Mouse (Mus musculus) limb, embryonic 12.5 days (tissue): ENCODE results near the gene Fgfr2. TPM values are rescaled to one million over a fixed set of nuclear protein-coding genes. Genes with fewer than 3 reads are reported as not detected.

Source experiments
- ATAC-seq: fragments of 200-750 bp; cut with Nextera tagmentation; 2 replicates; pipeline ENCODE4 v1.8.0; 2017; ENCODE audit warnings: low read depth, moderate TSS enrichment; ENCODE audit not compliant: insufficient number of reproducible peaks, insufficient read depth, low FRiP score, low TSS enrichment
- H3K27ac ChIP-seq: fragments of 300-500 bp; sonication (generic); 2 replicates; pipeline ENCODE4 v1.5.1; 2016; ENCODE audit warnings: mild to moderate bottlenecking, moderate library complexity
- H3K27me3 ChIP-seq: fragments of 300-500 bp; sonication (generic); 2 replicates; pipeline ENCODE4 v1.6.1; 2016; ENCODE audit warnings: mild to moderate bottlenecking, moderate library complexity
- H3K36me3 ChIP-seq: fragments of 300-500 bp; sonication (generic); 2 replicates; pipeline ENCODE4 v1.6.1; 2016; ENCODE audit warnings: mild to moderate bottlenecking, moderate library complexity
- H3K4me1 ChIP-seq: fragments of 300-500 bp; sonication (generic); replicated peaks from 2 replicates; pipeline ENCODE4 v1.6.1; 2016
- H3K4me2 ChIP-seq: fragments of 300-500 bp; sonication (generic); 2 replicates; pipeline ENCODE4 v1.6.1; 2016; ENCODE audit warnings: mild to moderate bottlenecking, moderate library complexity
- H3K4me3 ChIP-seq: fragments of 300-500 bp; sonication (generic); replicated peaks from 2 replicates; pipeline ENCODE4 v1.5.1; 2016; ENCODE audit warnings: mild to moderate bottlenecking
- H3K9ac ChIP-seq: fragments of 300-500 bp; sonication (generic); replicated peaks from 2 replicates; pipeline ENCODE4 v1.6.1; 2016; ENCODE audit warnings: mild to moderate bottlenecking, moderate library complexity
- H3K9me3 ChIP-seq: fragments of 300-500 bp; sonication (generic); 2 replicates; pipeline ENCODE4 v1.6.1; 2016; ENCODE audit warnings: mild to moderate bottlenecking, moderate library complexity
- WGBS: fragments of 180-500 bp; shearing (Covaris S2); methylation state at CpG from one replicate; pipeline ENCODE4 v1.1.7; 2016; 5-methylcytosine and 5-hydroxymethylcytosine counted together
- polyA plus RNA-seq: library from polyadenylated mRNA; unstranded; fragments of >200 nt; fragmentation: Nextera tagmentation; extraction: Ambion mirVana; gene quantifications from 2 replicates; pipeline ENCODE4 v1.2.1, GENCODE M21; 2016

The Fgfr2 gene
- polyA plus RNA-seq, 1 experiment from 2014 or later, result 112 TPM

DNA sequence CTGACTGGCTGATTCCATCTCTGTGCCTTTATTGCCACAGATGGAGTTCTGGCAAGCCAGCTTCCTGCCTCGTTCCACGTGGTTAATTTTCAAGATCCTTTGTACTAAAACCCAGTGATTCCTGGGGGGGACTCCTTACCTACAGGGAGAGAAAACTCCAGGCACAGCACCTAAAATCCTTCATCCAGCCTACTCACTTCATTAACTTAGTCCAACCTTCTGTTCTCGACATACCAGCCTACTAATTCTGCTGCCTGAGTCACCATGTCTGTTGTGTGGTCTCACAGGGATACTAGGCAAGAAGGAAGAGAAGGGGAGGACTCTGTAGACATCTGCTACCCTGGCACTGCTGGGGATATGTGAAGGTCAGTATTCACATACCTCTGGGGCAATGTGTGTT lies 1048.6 kb downstream of the Fgfr2 start:
- Histone ChIP-seq H3K4me3 (no peak overlapping the region), H3K9ac (no peak overlapping the region)

DNA sequence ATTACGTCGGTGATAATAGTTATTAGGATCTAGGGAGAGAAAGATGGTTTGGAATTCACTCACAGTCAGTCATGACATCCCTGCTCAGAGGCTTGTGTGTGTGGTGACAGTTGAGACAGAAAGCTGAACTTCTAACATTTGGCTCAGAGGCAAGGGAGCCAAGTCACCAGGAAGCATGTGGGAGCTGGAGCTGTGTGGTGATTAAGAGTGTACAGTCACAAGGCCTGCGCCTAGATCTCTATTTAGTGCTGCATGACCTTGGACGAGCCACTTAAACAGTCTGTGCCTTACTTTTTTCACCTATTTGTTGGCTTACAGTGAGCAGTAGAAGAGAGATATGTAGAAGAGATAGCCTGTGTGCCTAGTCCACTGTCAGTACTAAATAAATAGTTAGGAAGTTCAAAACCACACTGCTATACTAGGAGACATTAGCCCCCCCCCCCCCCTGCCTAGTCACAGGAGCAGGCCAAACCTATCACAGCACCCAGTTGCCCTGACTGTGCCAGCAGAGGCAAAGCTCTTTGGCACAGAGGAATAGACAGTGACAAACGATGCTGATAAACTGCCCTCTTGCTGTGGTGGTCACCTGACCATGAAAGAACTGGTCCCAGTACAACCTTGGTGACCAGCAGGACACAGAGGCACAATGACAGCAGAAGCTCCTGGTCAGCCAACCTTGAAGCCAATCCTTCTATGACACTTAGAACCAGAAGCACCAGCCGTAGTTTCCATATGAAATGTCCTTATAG lies 1052.1 kb downstream of the Fgfr2 start:
- WGBS, result 85% methylated on average over 6 of the region's 6 CpGs
- Histone ChIP-seq H3K4me2 (no peak overlapping the region), H3K4me1 (peaks cover 2% of the 10 kb centered on the region; the same call in 1 of the 2 replicates), H3K27me3 (no peaks in the 10 kb centered on the region), H3K9me3 (no peaks in the 10 kb centered on the region), H3K4me3 (no peak overlapping the region), H3K9ac (no peak overlapping the region), H3K27ac (no peak overlapping the region), H3K36me3 (no peaks in the 10 kb centered on the region)
- no peak for ATAC-seq

More for the DNA sequence above, 1048.6 kb downstream of the Fgfr2 start:
- no peaks in the 10 kb centered on the region for H3K9me3 ChIP-seq
- H3K27ac ChIP-seq, result no peak overlapping the region
- 51% methylated on average over 3 of the region's 3 CpGs for WGBS
- no peak overlapping the region for H3K4me2 ChIP-seq
- no peak for ATAC-seq
- H3K4me1 ChIP-seq, result peaks cover 2% of the 10 kb centered on the region; the same call in 1 of the 2 replicates
- H3K27me3 ChIP-seq, result no peaks in the 10 kb centered on the region
- H3K36me3 ChIP-seq, result no peaks in the 10 kb centered on the region

DNA sequence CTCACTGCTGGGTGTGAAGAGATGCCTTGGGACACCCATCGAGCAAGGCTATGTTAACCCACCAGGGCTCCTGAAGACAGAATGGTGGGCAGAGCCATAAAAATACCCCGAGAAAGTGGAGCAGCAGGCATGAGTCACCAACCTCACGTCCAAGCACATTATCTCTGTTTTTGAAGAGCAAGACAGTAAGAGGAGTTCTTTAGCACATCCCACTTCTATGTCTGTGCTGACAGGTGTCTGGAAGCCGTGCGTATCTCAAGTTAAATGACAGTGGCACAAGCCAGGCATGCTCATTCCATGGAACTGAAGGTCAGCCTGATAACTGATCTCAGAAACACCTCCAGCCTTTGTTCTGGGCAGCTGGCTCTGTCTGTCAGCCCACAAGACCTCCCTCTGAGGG lies 1055.2 kb downstream of the Fgfr2 start:
- Histone ChIP-seq H3K27ac (no peak overlapping the region), H3K9me3 (no peaks in the 10 kb centered on the region), H3K27me3 (no peaks in the 10 kb centered on the region), H3K9ac (no peak overlapping the region), H3K4me1 (no peaks in the 10 kb centered on the region; the same call in 1 of the 2 replicates), H3K4me3 (no peak overlapping the region), H3K36me3 (no peaks in the 10 kb centered on the region), H3K4me2 (no peak overlapping the region)
- WGBS, result 83% methylated on average over 5 of the region's 5 CpGs
- no peak for ATAC-seq

DNA sequence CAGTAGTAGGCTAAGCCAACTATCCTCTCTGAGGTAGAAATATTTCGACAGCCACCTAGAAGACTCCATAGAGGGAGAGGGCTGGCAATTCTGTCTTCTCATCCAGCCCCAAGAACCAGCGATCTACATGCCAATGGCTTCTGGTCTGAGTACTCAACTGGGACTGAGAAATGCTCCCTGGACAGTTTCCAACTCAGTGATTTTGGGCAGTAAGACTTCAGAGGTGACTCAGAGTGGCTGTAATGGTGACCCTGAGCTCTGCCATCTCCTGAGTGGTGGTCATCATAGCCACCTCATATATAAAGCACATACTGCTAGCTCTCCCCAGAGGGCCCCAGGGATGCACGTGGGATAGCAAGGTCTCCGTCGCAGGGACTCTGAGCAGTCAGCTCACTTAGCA lies 1055.6 kb downstream of the Fgfr2 start:
- Histone ChIP-seq H3K9me3 (no peaks in the 10 kb centered on the region), H3K9ac (no peak overlapping the region), H3K27ac (no peak overlapping the region), H3K4me1 (no peaks in the 10 kb centered on the region; the same call in 1 of the 2 replicates), H3K4me3 (no peak overlapping the region), H3K4me2 (no peak overlapping the region), H3K36me3 (no peaks in the 10 kb centered on the region), H3K27me3 (no peaks in the 10 kb centered on the region)
- ATAC-seq, result no peak
- 92% methylated on average over 5 of the region's 5 CpGs for WGBS

DNA sequence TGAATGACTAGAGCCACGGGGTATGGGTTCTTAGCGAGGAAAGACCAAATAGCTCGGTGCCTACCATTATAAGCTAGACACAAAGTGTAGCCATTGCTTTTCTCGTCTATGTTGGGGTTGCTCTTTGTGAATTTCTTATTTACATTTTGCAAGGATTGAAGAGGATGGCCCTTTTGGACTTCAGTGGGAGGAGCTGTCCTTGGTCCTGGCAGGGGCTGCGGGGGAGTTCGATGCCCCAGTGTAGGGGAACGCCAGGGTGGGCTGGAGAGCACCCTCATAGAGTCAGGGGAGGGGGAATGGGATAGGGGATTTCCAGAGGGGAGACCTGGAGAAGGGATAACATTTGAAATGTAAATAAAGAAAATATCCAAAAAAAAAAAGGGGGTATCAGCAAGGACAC lies 1063.0 kb downstream of the Fgfr2 start:
- ATAC-seq, result no peak
- H3K36me3 ChIP-seq, result no peaks in the 10 kb centered on the region
- no peak overlapping the region for H3K9ac ChIP-seq
- H3K4me1 ChIP-seq, result peaks cover 8% of the 10 kb centered on the region; the same call in 1 of the 2 replicates
- no peak overlapping the region for H3K4me2 ChIP-seq
- no peak overlapping the region for H3K27ac ChIP-seq
- H3K9me3 ChIP-seq, result no peaks in the 10 kb centered on the region
- H3K27me3 ChIP-seq, result no peaks in the 10 kb centered on the region
- 78% methylated on average over 7 of the region's 7 CpGs for WGBS
- H3K4me3 ChIP-seq, result no peak overlapping the region

DNA sequence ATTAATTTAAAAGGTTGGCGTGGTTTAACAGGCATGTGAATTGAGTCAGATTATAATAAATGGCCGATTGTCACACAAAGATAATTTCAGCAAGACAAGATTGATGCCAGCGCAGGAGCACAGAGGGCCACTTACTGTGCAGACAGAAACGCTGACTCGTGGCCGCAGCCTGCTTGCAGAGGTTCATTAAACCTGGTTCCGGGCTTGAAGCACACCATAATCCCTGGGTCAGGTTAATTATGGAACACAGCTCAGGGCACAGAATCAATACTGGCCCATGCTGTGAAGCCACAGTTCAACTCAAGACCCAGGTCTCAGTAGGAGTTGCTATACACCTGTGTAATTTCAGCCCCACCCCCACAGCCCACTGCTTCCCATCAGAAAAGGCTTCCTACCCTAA lies 1066.6 kb downstream of the Fgfr2 start:
- no peak for ATAC-seq
- no peak overlapping the region for H3K27ac ChIP-seq
- no peaks in the 10 kb centered on the region for H3K36me3 ChIP-seq
- no peaks in the 10 kb centered on the region for H3K9me3 ChIP-seq
- H3K4me2 ChIP-seq, result no peak overlapping the region
- H3K27me3 ChIP-seq, result no peaks in the 10 kb centered on the region
- peaks cover 8% of the 10 kb centered on the region; the same call in 1 of the 2 replicates for H3K4me1 ChIP-seq
- H3K9ac ChIP-seq, result no peak overlapping the region
- WGBS, result 41% methylated on average over 7 of the region's 7 CpGs
- no peak overlapping the region for H3K4me3 ChIP-seq

DNA sequence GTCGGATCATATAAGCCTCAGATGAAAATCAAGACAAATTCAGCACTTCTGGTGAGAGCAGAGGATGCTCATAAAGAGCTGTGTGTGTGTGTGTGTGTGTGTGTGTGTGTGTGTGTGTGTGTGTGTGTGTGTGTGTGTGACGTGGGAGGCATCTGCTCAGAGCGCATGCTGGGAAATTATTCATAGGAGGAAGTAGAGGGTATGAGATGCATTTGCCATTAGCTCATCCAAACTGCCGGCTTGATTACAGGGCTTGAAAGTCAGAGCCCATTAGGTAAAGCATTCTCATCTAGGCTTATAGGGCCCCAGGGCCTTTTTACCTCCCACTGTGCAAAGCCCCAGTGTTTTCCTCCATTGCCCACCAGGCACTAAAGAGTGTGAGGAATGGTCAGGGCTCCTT lies 1076.5 kb downstream of the Fgfr2 start:
- H3K27ac ChIP-seq, result no peak overlapping the region
- no peaks in the 10 kb centered on the region for H3K9me3 ChIP-seq
- ATAC-seq, result no peak
- 55% methylated on average over 4 of the region's 4 CpGs for WGBS
- no peak overlapping the region for H3K9ac ChIP-seq
- no peak overlapping the region for H3K4me3 ChIP-seq
- H3K4me1 ChIP-seq, result peaks cover 14% of the 10 kb centered on the region; the same call in 1 of the 2 replicates
- peaks cover 3% of the 10 kb centered on the region; the same call in 1 of the 2 replicates for H3K27me3 ChIP-seq
- no peak overlapping the region for H3K4me2 ChIP-seq
- no peaks in the 10 kb centered on the region for H3K36me3 ChIP-seq

DNA sequence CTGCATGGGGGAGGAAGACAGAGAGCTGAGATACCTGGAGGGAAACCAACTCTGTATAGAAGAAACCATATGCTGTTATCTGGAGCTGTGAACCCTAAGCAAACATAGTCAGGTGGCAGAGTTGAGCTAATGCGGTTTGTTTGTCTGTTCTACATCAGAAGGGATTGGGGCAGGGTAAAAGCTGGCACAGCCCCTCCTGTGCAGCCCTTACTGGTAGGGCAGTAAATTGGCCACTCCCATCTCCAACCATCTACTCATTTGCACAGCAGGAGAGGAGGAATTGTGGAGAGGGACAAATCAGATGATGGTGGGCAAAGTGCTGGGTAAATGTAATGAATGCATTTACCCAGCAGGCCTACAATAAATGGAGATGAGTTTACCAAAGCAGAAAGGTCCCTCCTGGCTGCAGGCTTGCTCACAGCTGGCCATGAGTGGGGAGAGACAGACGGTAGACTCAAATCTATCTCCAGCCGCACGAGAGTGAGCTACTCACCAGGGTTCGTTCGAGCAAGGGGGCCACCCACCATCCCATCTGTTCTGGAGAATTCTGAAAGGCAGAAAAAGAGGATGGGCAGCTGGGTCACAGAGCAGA lies 1091.1 kb downstream of the Fgfr2 start:
- 47% methylated on average over 6 of the region's 6 CpGs for WGBS
- no peak overlapping the region for H3K9ac ChIP-seq
- no peaks in the 10 kb centered on the region; the same call in 1 of the 2 replicates for H3K27me3 ChIP-seq
- H3K4me3 ChIP-seq, result no peak overlapping the region
- H3K36me3 ChIP-seq, result no peaks in the 10 kb centered on the region
- no peak overlapping the region for H3K4me2 ChIP-seq
- H3K4me1 ChIP-seq, result peaks cover 19% of the 10 kb centered on the region
- ATAC-seq, result no peak
- H3K9me3 ChIP-seq, result no peaks in the 10 kb centered on the region
- no peak overlapping the region for H3K27ac ChIP-seq

DNA sequence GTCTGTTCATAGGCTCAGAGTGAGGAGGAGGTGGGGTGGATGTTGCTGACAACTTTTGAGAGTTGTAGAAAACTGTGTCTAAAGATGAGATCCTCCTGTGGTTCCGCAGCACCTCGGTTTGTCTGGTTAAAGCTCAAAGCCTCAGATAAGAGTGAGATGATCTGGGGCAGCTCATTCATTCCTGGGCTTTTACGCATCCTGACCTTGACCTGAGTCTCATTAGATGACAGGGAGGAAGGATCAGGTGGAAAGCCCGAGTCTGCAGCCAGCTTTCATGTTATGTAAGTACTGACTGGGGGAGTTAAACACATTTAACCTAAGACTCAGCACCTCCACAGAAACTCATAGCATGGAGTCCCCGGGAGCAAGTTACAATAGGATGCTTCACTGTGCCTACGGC lies 1096.5 kb downstream of the Fgfr2 start:
- Histone ChIP-seq H3K27me3 (peaks cover 2% of the 10 kb centered on the region; the same call in 1 of the 2 replicates), H3K36me3 (no peaks in the 10 kb centered on the region), H3K4me1 (peaks cover 18% of the 10 kb centered on the region), H3K9ac (no peak overlapping the region), H3K4me2 (no peak overlapping the region), H3K4me3 (no peak overlapping the region), H3K9me3 (peaks cover 5% of the 10 kb centered on the region; the same call in 1 of the 2 replicates), H3K27ac (no peak overlapping the region)
- 59% methylated on average over 6 of the region's 6 CpGs for WGBS
- ATAC-seq, result no peak

DNA sequence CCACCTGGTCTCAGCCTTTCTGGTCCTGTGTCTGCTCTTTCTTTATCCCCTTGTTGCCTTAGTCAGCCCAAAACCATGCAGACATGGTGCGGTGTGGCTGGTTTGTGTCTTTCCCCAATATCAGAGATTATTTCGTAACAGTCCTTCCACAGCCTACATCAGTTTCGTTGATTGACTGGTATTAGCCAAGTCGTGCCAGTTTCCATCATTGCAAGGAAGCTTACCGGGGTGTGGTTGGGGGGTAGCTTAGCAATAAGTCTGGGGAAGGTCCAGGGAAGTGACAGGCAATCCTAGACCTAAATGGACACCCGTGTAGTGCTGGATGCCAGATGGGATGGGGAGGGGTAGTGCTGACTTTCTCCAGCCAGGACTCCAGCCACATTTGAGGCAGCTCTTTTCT lies 1097.6 kb downstream of the Fgfr2 start:
- peaks cover 17% of the 10 kb centered on the region for H3K4me1 ChIP-seq

DNA sequence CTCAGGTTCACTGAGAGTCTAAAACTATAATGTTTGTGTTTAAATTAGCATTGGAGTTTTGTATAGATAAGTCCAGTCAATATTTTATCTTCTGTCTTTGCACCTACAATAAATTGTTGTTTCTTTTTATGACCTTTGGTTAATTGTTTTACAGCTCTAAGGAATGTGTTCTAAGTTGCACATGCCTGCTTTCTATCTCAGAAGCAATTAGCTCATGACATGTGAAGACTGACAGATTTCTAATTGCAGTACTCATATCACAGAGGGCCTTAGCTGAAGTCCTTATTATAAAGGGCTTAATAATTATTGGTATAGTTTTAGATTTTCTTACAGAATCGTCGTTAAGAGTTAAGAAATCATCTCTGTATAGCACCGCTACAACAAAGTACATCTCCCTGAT lies 1107.2 kb downstream of the Fgfr2 start:
- ATAC-seq, result no peak
- peaks cover 26% of the 10 kb centered on the region for H3K4me1 ChIP-seq

More for the DNA sequence above, 1097.6 kb downstream of the Fgfr2 start:
- no peak overlapping the region for H3K9ac ChIP-seq
- WGBS, result 59% methylated on average over 6 of the region's 6 CpGs
- H3K27ac ChIP-seq, result no peak overlapping the region
- H3K4me3 ChIP-seq, result no peak overlapping the region
- ATAC-seq, result no peak
- peaks cover 5% of the 10 kb centered on the region; the same call in 1 of the 2 replicates for H3K9me3 ChIP-seq
- H3K4me2 ChIP-seq, result no peak overlapping the region
- no peaks in the 10 kb centered on the region for H3K36me3 ChIP-seq
- peaks cover 2% of the 10 kb centered on the region; the same call in 1 of the 2 replicates for H3K27me3 ChIP-seq

More for the DNA sequence above, 1107.2 kb downstream of the Fgfr2 start:
- WGBS, result 45% methylated on average over 3 of the region's 3 CpGs
- H3K9me3 ChIP-seq, result no peaks in the 10 kb centered on the region
- no peak overlapping the region for H3K27ac ChIP-seq
- H3K4me3 ChIP-seq, result no peak overlapping the region
- H3K36me3 ChIP-seq, result no peaks in the 10 kb centered on the region
- no peak overlapping the region for H3K4me2 ChIP-seq
- H3K9ac ChIP-seq, result no peak overlapping the region
- H3K27me3 ChIP-seq, result no peaks in the 10 kb centered on the region
